Mouse (Mus musculus) v-Abl transformed pro-B cells (cell line): ENCODE data around the gene Slc6a20b.

ENCODE experiments used
- in situ Hi-C, 2 experiments: fragments of 400-800 bp; cut with MboI; formaldehyde crosslinking; loops; one replicate each; pipeline ENCODE4 v1.15.1; 2025; ENCODE audit not compliant: unreplicated experiment in 2 of 2

The Slc6a20b gene

GRCm38 (mm10) chr9:123596910-123597309, 35.5 kb downstream of the Slc6a20b start:
- in situ Hi-C loops: no loop called here

- in situ Hi-C loops: no loop called here
These were observed 37.2 kb downstream of the Slc6a20b start for GRCm38 (mm10) chr9:123595194-123595593.

DNA sequence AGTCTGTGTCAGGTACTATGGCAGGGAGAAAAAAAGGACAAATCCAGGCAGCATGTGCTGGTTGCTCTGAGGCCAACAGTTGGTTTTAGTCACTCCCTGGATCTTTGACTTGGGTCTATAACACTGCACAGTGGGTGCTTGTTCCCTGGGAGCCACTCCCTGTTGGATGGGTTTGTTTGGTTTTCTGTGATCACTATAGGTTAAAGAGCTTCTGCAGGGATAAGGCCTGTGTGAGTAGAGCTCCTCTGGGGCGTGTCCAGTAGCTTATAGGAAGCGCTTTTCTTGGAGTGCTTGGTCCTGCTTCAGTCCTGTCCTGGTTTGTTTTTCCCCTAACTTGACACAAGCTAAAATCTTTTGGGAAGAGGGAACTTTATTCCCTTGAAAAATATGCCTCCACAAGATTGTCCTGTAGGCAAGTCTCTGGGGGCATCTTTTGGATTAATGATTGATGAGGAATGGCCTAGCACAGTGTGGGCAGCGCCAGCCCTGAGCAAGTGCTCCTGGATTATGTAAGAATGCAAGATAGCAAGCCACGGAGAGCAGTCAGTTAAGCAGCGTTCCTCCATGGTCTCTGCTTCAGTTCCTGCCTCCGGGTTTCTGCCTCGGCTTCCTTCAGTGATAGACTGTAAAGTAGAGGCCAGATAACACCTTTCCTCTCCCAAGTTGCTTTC, 43.0 kb downstream of the Slc6a20b start:
- in situ Hi-C loops: no loop called here

DNA sequence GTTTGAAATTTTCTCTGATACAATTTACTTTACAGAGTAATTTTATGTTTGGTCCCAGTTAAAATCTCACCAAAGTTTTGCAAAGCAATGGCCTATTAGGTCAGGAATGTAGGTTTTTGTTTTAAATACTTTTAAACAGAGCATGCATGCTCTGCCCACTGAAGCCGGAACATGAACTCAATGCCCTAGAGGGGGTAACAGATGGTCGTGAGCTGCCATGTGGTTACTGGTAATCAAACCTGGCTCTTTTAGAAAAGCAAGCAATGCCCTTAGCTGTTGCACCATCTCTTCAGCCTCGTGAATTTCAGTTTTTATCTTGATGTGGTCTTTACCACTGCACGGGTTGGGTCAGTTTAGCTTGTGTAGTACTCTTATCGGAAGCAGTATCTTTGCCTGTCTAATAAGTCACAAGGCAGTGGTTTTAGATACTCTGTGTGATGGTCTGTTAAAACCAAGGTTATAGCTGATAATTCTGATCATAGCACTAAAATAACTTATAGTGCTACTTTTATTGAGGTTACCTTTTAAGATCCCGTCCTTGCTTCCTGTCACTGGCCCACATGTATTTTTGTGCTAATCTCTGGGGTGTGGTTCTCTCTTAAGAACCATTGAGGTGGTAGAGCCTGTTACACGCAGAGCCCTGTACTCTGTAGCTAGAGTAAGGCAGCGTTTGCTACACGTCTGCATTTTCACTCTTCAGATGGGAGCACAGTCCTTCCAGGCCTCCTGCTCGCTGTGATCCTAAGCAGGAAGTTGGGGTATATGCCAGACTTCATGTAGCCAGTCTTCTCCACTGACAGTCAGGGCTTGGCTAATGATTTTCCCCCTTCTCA, 54.8 kb downstream of the Slc6a20b start:
- in situ Hi-C loops: no loop called here

DNA sequence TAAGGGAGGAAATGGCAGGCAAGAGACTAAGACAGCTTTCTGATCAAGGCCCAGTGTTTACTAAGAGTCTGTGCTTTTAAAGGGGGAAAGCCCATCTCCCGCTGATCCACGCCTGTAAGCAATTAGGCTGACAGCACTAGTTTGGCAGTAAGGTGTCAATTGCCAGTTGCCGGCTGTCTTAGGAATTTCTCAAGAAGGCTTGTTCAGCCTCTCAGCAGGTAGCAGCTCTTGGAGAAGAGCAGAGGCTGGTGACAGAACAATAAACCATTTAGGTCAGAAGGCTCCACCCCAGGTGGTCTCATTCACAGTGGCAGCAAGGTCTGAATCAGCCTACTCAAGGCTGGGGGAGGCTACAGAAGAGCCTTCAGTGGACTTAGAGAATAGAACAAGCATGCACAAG, 77.8 kb downstream of the Slc6a20b start:
- in situ Hi-C loops: no loop called here
